Mouse (Mus musculus) kidney, adult 11 months (tissue): ENCODE measurements around the gene Immp2l.
"Not testable (repeated sequence)": the region's sequence is repeated elsewhere in the genome, so short reads cannot be mapped to it uniquely, and the experiment has no call there.

Experiments
- DNase-seq: peaks from one replicate; pipeline ENCODE4 v3.0.0; 2022

Gene Immp2l

DNA sequence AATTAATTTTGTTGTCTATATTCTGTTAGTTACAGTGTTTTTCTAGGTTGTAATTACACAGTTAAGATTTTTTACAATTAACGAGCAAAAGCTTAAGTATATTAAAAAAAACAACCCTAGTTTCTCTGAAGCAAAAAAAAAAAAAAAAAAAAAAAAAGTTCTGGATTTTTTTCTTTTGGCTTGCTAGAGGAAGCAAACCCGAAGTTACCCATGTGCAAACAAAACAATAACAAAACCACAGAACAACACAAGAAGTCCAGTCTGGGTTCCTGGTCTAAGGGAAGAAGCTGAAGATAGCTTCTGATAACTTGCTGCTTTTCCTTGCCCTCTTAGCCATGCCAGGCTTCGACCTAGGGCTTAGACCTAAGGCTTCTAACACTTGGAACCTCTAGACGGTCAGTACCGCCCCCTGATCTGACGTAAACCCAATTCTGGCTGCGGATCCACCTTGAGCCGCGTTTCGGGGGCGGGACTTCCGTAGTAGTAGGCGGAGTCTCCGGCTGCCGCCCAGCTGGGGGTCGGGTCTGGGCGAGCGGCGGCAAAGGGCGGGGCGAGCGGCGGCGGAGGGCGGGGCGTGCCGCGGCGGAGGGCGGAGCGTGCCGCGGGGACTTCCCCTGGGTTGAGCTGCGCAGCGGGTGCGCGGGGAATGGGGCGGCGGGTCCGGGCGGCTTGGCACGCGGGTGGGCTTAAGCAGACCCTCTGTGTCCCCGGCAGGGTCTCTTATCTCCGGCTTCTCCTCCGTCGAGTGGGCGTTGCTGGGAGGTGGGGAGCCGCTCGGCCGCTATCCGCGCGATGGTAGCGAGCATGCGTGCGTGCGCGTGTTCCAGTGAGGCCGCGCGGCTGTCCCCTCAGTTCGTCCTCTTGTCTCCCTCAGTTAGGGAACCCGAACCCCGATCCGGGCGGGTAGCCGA lies at the start of gene Immp2l:
Immp2l (plus strand) TSS at position 580 of the 911 bp plus-strand sequence.
- DNase-seq = peak; percentile 93

DNA sequence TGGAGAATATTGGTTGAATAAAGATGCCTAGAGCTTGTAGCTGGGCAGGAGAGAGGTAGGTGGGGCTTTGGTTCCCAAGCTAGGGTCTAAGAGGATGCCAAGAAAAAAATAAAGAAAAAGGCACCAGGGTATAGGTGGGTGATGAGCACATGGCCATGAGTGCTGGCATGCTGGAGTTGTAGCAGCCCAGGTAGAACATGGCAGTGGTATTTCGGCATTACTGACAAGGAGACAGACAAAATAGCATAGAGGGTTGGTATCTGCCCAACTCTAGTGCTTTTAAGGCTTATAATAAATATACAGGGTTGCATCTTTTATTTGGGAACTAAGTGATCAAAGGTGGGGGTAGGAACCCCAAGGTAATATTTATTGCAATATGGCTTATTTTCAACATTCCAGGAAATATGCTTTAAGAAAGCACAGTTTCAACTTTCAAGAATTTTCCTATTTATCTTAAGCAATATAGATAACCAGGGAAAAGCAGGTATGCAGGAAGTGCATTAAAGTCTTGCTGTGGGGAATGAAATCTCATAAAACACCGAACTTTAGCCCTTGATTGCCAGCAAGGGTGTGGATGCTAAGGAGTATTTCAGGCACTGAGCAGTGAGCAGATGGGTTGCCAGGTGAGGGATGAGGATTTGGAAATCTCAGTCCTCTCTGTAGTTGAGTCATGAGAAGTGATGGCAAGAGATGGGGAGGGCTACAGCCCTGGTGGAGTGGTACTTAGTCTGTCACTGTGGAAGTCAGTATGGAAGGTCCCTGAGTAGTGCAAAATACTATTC lies 45.0 kb upstream of the Immp2l start:
- no peak for DNase-seq

DNA sequence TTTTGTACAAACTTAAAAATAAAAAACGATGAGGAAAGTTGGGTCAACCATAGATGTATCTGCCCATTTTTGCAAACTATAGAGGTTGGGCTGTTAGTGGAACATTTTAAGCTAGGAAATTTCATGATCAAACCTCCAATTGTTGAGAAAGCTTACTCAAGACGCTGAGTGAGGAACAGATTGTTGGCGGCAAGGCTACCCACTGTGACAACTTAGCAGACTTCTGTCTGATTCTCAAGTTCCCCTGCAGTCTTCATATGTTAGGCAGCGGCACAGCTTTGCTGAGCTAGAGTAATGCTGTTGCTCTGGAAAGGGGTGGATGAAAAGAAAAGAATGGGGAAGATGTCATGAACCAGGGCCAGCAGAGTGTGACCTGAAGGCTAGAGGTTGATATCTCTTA lies 44.2 kb upstream of the Immp2l start:
- DNase-seq = no peak

DNA sequence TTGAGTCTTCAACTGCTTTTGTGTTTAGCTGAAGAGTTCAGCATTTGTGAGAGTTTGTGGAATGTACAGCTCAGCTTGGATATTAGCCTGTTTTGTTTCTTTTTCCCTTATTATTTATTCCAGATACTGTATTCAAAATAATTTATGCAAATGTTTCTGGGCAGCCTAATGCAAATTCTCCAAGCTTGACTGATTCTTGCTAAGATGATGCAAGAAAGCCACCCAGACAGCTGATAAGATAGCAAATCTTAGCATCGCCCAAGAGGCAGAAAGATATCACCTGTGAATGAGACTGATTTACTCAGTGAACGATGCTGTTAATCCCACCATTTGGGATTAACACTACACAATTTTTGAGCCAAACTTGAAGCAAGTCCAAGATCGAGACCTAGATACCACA lies 43.7 kb upstream of the Immp2l start:
- no peak for DNase-seq

DNA sequence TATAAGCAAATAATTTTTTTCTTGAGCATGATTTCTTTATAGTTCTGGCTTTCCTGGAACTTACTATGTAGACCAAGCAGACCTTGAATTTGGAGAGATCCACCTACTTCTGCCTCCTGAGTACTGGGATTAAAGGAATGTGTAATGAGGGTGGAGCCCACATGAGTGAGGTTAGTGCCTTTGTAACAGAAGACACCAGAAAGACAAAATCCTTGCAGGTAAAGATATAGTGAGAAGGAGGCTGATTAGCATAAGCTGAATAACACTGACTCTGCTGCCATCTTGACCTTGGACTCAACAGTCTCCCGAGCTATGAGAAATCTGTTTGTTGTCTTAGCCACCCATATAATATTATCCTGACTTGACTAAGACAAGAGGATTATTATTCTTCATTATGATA lies 40.9 kb upstream of the Immp2l start:
- DNase-seq = no peak

DNA sequence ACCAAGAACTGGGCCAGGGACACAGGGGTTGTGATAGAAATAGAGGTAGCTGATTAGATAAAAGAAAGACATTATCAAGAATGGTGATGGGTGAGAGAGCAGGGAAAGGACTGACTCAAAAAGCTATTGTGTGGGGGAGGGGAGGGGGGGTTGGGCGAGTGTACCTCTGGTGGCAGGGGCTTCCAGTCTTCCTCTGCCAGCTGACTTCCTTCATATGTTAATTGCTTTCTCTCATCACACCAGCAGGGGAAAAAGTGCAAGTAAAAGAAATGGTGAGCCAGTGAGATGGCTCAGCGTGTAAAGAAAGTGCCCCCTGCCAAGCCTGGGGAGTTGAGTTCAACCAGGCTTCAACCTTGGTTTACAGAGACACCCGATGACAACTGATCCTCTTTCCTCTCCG lies 39.2 kb upstream of the Immp2l start:
- DNase-seq = no peak

DNA sequence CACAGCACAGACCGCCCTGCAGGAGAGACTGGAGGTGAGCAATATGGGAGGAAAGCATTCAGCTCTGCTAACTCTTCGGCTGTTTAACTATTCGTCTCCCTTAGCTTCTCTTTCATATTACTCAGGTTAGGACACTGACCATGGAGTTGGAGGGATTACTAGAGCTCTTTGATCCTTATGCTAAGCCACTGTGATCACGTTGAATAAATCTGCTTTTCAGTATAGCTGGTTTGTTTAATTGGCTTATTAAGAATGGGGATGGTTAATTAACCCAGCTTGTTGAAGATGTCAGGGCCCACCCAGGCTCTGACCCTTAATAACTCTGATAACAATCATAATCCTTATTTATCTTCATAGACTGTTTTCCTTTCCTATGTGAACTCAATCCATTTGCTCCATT lies 38.1 kb upstream of the Immp2l start:
- no peak for DNase-seq

DNA sequence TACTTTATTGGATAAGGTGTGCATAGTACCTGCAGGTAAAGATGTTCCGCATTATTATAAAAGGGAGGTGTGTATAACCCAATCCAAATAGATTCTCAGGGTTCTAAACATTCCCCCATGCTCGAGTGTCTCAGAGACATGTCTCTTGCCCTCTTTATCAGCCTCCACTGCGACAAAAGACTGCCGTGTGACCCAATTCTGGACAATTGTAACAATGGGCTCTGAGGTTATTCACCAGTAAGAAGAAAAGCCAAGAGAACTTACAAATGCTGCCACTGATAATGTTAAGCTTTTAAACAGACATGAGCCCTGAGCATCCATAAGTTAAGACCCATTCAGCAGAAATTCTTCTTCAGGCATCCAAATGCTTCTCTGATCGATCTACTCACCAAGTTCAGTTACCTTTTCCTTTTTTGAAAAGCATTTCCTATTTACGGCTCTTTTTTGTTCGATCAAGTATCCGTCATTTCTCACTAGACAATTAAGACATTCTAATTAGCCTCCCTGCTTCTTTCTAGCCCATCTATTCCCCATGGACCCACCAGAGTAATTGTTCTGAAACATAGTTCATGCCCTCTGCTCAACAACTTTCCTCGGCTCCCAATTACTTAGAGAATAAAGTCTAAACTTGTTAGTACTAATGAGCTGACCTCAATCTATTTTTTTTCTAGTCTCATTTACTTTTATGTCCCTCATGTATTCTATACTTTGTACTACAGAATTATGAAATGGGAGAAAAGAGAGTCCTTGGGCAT lies 35.4 kb upstream of the Immp2l start:
- DNase-seq = no peak

DNA sequence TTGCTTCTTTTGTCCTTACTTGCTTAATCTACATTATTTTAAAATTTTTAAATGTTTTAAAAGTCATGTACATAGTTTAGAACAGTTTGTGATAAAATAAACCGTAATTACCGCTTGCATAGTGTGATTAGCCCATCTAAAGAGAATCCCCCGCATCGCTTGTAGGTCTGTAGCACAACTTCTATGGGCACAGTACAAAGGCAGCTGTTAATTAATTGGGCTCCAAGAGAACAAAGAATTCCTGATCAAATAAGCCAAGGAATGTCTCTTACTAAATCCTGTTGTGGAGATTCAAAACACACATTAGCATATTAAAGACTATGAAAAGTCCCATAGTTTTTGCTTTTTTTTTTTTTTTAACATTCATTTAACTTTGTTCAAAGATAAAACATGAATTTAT lies 32.2 kb upstream of the Immp2l start:
- DNase-seq = no peak

DNA sequence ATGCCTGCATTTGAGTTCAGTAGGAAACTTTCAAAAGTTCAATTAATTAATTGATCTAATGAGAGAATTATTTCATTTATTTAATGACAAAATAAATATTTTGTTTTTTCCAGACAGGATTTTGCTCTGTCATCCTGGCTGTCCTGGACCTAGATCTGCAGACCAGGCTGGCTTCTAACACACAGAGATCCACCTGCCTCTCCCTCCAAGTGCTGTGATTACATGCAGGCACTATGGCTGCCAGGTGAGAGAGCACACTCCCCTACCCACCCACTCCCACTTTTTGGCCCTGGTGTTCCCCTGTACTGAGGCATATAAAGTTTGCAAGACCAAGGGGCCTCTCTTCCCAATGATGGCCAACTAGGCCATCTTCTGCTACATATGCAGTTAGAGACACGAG lies 31.7 kb upstream of the Immp2l start:
- DNase-seq = not testable (repeated sequence)

DNA sequence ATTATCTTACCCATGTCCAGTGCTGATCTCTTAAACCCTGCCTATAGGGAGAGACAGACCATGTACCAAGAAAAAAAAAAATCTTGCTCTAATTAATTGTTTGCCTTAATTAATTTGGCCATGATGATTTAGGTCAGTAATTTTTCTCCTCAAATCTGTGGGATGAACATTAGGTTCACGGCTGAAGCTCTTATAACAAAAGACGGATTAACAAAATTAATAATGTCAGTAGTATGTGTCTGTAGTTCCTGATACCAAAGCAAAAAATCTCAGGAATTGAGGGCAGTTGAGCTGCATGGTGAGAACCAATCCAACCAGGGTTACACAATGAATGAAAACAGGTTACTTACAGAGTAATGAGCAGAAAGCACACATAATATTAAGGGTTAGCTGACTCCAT lies 29.0 kb upstream of the Immp2l start:
- no peak for DNase-seq

DNA sequence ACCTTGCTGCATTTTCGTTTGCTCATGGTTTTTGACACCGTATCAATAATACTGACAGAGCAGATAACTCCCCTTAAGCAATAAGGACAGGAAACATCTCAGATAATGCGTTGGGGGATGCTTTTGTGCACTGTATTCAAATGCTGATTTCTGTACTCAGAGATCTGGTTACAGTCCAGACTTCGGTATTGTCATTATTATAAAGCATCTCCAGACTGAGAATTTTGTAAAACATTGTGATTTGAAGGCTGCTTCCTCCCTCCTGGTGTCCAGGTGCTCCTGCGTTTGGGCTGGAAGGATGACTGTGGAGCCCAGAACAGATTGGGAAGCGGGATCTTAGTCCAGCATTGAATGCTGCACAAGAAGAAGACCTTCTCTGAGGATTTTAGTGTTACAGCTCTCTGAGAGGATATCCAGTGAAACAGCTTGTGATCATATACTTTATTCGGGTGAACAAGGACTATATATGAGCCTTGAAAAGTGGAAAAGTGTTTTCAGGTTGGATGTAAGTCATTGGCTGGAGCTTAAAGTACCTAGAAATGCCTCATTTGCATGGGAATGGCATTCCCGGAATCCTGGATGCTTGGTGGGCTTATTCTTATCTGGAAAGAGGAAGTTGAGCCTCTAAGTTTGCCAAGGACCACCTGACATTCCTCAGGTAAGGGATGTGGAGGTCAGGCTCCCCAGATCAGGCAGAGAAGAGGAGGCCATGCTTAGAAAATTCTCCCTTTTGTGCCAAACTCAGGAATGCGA lies 28.1 kb upstream of the Immp2l start:
- no peak for DNase-seq

DNA sequence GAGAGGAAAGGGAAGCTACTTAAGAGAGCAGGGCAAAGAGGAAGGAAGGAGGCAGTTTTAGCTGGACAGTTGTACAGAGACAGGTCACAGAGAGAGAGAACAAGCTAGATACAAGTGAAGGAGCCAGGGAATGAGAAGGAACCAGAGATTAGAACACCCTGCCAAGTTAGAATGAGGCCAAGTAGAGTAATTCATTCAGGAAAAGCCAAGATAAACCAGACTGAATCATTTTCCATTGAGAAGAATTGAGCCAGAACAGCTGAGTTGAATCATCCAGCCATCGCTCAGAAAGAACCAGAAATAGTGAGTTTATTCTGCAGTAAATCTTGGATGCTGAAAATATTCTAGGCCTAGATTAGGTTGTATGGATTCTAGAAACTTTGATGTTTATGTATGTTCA lies 1.4 kb upstream of the Immp2l start:
- DNase-seq = no peak

DNA sequence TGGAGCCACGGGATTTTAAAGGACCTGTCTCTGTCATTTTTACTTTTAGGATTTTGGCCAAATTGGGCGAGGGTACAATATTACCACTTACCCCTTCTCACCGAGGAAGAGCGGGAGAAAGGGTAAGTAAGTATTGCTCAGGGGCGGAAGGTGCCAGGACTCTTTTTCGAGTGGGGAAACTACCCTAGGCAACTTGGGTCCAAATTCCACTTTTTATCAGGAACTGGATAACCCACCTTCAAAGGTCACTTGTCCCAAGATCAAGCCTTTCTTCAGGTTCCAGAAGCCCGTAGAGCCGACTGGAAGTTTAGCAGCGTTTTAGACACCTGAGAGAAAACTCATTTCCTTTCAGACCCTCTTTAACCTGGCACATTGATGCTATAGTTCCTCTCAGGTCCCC lies 622 bp downstream of the Immp2l start:
- no peak for DNase-seq

DNA sequence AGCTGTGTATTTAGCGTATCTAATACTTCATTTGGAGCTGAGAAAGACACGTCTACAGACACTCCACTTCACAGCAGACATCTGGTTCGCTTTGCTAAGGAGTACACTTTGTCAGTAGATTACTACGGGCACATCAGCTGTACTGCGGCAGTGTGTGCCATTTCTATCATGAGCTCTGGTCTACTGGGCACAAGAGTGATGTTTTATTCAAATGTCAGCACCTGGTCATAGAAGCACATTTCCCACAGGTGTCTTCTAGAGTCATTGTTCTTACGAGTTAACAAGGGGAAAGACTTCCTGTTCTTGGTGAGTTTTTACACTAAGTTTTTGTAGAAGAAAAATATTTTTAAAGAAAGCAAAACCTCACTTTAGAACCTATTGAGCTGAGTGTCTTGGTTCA lies 3.6 kb downstream of the Immp2l start:
- DNase-seq = no peak

DNA sequence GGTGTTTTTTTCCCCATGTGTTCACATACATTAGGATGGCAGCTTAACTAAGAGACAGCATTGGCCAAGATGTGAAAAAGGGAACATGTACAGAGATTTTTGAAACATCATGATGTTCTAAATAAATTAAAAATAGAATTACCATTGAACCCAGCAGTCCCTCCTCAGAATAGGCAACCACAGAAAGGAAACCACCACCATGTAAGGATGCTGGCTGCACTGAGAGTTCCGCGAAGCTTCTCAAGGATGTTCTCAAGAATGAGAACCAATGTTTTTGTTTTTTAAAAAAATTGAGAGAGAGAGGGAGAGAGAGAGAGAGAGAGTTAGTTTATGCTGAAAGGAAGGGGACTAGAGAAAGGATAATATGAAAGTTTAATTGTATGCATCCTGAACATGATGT lies 7.2 kb downstream of the Immp2l start:
- no peak for DNase-seq

DNA sequence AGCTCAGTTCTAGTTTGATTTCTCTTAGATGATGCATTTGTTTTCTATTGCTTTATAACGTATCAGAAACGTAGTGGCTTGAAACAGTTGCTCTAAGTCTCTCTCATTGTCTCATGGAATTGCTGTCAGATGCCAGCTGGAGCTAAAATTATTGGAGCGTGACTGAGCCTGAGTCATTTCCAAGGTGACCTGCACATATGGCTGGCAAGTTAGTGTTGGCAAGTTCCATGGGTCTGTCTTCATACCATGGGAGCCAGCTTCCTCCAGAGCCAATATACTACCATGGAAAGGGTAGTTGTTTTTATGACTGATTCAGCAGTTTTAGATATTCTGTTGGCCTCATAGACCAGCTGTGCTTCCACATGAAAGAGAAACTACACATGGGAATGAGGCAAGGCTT lies 9.3 kb downstream of the Immp2l start:
- no peak for DNase-seq

DNA sequence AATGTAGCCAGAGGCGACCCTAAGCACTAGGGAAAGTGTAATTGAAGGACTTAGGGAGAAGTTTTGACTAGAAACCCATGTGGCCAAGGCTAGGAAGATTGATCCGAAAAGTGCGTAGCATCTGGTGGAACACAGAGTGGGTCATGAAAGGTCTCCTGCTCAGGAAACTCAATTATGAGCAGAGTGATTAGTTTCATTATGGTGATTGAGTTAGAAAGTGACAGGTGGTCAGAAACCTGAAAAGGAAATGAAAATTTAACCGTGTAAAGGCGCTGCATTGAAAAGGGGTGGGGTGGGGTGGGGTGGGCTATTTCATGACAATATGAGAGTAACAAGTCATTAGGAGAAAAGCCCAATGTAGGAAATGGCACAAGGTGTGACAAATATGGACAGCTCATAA lies 15.9 kb downstream of the Immp2l start:
- DNase-seq = no peak

DNA sequence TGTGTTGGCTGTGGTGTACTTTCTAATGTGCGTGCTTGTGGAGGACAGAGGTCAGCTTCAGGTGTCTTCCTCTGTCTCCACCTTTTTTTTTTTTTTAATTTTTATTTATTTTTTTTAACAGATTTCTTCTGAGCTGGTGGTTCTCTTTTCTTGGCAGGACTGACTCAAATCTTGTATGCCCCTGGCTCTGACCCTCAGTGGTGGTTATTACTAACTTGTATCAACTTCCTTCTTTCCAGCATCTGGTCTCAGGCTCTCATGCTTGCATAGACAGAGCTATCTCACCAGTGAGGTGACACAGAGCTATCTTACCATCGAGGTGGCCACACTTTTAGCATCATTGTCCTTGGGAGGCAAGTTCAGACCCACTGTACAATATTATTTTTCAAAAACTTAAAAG lies 17.8 kb downstream of the Immp2l start:
- DNase-seq = no peak

DNA sequence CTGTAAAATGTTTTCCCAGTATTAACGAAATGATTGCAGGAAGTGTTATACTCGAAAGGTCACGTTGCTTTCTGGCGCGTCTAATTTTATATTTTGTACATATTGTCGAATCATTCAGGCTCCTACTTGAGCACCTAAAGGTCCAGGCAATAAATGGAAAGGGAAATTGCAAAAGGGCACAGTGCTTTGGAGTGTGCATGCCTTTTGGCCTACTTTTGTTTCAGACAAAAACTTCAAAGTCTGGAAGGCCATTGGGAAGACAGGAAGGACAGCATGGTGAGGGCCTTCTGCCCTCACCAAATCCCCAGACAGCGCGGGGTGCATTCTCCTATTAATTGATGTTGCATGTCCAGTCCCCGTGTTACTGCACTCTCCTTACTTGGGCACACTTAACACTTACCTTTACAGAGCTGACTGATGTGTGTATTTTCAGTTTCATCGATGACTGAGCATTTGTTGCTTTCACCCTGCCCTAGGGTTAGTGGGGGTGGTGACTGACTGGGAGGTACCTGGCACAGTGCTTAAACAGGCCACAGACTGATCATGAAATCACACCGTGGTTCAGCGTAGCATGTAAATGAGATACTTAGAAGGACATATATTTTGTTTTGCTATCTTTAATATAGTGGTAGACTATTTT lies 20.7 kb downstream of the Immp2l start:
- DNase-seq = no peak

DNA sequence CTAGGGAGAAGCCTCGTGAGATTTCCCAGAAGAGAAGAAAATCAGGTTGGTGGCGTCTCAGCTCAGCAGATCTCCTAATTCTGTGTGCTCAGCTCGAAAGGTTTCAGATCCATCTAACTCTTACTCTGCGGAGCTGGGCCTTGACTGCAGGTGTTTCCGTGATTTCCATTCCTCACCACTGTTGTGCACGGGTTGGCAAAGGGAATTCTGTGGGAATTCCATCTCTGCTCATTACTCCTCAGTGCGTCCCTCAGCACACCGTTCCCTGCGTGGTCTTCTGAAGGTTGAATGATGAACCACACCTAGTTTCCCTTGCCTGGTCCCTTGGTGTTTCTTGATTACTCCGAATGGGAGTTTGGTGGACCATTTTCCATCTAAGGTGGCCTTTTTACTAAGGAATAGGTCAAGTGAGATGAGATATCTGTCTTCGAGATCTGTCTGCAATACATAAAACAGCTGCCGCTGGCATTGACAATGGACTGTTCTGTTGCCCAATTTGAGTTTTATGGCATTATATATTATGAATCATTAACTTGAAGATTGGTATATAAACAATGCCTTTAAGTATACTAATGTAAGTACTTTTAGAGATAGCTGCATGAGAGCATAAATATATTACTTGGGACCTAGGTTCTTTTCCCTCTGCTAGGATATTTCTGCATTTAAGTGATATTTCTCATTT lies 23.3 kb downstream of the Immp2l start:
- no peak for DNase-seq

DNA sequence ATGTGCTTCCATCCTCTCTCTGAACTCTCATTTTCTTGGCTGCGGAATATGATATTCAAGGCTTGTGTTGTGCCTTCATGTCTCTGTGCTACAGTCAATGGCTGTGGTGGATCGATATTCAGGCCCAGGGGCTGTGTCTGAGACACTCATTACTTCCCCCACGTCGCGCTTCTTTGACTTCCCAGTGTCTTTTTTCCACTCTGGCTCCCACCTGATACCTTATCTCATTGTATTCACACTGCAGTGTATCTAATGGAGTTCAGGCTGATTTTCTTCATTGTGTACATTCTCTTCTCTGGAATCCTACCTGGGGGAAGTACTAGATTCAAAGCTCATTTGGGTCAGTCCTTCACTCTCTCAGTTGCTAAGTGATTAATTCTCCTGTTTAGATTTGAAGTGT lies 27.1 kb downstream of the Immp2l start:
- no peak for DNase-seq
